Mouse (Mus musculus): ENCODE data around the gene Lats2.
"Not testable (repeated sequence)": the region's sequence is repeated elsewhere in the genome, so short reads cannot be mapped to it uniquely, and the experiment has no call there.

Gene Lats2

GRCm38 (mm10) chr14:57692517-57693130 lies 65.6 kb downstream of the Lats2 start:
- DNase-seq = no peak

GRCm38 (mm10) chr14:57691316-57691715 lies 66.9 kb downstream of the Lats2 start:
- DNase-seq = no peak

- DNase-seq = no peak
Observed at GRCm38 (mm10) chr14:57690681-57691080, 67.5 kb downstream of the Lats2 start.

GRCm38 (mm10) chr14:57688066-57688465 lies 70.1 kb downstream of the Lats2 start:
- DNase-seq = not testable (repeated sequence)

GRCm38 (mm10) chr14:57687441-57687840 lies 70.7 kb downstream of the Lats2 start:
- no peak for DNase-seq

- no peak for DNase-seq
Observed at GRCm38 (mm10) chr14:57686647-57687046, 71.5 kb downstream of the Lats2 start.

- peak; percentile 70 for DNase-seq
Observed at GRCm38 (mm10) chr14:57684579-57684978, 73.6 kb downstream of the Lats2 start.

- DNase-seq = no peak
Observed at GRCm38 (mm10) chr14:57682751-57683150, 75.4 kb downstream of the Lats2 start.

GRCm38 (mm10) chr14:57679958-57680535 lies 78.1 kb downstream of the Lats2 start:
- peak; percentile 84 for DNase-seq

- no peak for DNase-seq
Observed at GRCm38 (mm10) chr14:57679523-57679922, 78.7 kb downstream of the Lats2 start.

GRCm38 (mm10) chr14:57675481-57675880 lies 82.7 kb downstream of the Lats2 start:
- no peak for DNase-seq

GRCm38 (mm10) chr14:57665628-57665950 lies 92.6 kb downstream of the Lats2 start:
- DNase-seq = no peak

GRCm38 (mm10) chr14:57664822-57665627 lies 93.2 kb downstream of the Lats2 start, which contains the start of gene Xpo4:
TSS of gene Xpo4 (minus strand) at chr14:57665430.
- peak; percentile 93 for DNase-seq

- peak; percentile 53 for DNase-seq
Observed at GRCm38 (mm10) chr14:57664311-57664821, 93.8 kb downstream of the Lats2 start.

GRCm38 (mm10) chr14:57663630-57664029 lies 94.6 kb downstream of the Lats2 start:
- no peak for DNase-seq

GRCm38 (mm10) chr14:57658301-57658700 lies 99.9 kb downstream of the Lats2 start:
- DNase-seq = no peak

- no peak for DNase-seq
Observed at GRCm38 (mm10) chr14:57657500-57657899, 100.7 kb downstream of the Lats2 start.

GRCm38 (mm10) chr14:57656519-57656918 lies 101.7 kb downstream of the Lats2 start:
- DNase-seq = not testable (repeated sequence)

- DNase-seq = no peak
Observed at GRCm38 (mm10) chr14:57649501-57649900, 108.7 kb downstream of the Lats2 start.

- DNase-seq = no peak
Observed at GRCm38 (mm10) chr14:57646155-57646554, 112.0 kb downstream of the Lats2 start.

Data from embryo, embryonic 11 days (tissue).